Mouse (Mus musculus) liver, adult 2 months (tissue): Measurements from ENCODE around the gene Zcchc14. TPM values are rescaled to one million over a fixed set of nuclear protein-coding genes. Genes with fewer than 3 reads are reported as not detected.
A peak's percentile ranks its signal among the peaks of the same experiment; 100 is the strongest.

Source experiments
- DNase-seq: peaks from one replicate; pipeline ENCODE4 v3.0.0-alpha.2; 2011; ENCODE audit warnings: low read depth, low spot score; ENCODE audit errors: extremely low read depth
- H3K27ac ChIP-seq: fragments of 200-500 bp; replicated peaks from 2 replicates; pipeline ENCODE4 v1.5.1; 2012; ENCODE audit warnings: low read depth, mild to moderate bottlenecking, control low read depth, inconsistent platforms, low read length; ENCODE audit not compliant: insufficient read depth
- H3K27me3 ChIP-seq: fragments of 200-500 bp; 2 replicates; pipeline ENCODE4 v1.6.1; 2012; ENCODE audit warnings: mild to moderate bottlenecking, moderate library complexity, low read length, inconsistent platforms; ENCODE audit not compliant: control insufficient read depth, insufficient read depth
- H3K36me3 ChIP-seq: fragments of 200-500 bp; 2 replicates; pipeline ENCODE4 v1.6.1; 2012; ENCODE audit warnings: low read length, inconsistent platforms; ENCODE audit not compliant: control insufficient read depth, insufficient read depth
- H3K4me1 ChIP-seq: fragments of 200-500 bp; 2 replicates; pipeline ENCODE4 v1.6.1; 2011; ENCODE audit warnings: low read length; ENCODE audit not compliant: control insufficient read depth, insufficient read depth
- H3K4me3 ChIP-seq: fragments of 200-500 bp; 2 replicates; pipeline ENCODE4 v1.5.1; 2011; ENCODE audit warnings: low read depth, mild to moderate bottlenecking, control low read depth, low read length, moderate library complexity; ENCODE audit not compliant: insufficient read depth
- H3K79me2 ChIP-seq: fragments of 200-500 bp; 2 replicates; pipeline ENCODE4 v1.6.1; 2012; ENCODE audit warnings: inconsistent platforms, mild to moderate bottlenecking, low read length, moderate library complexity; ENCODE audit not compliant: control insufficient read depth, insufficient read depth
- H3K9ac ChIP-seq: fragments of 200-500 bp; 2 replicates; pipeline ENCODE4 v1.6.1; 2012; ENCODE audit warnings: low read depth, mild to moderate bottlenecking, control low read depth, inconsistent platforms, low read length
- CTCF ChIP-seq: fragments of 200-500 bp; IDR thresholded peaks from 2 replicates; pipeline ENCODE4 v1.5.1; 2011; ENCODE audit warnings: low read depth, low read length, control low read depth
- POLR2A ChIP-seq: fragments of 200-500 bp; IDR thresholded peaks from 2 replicates; pipeline ENCODE4 v1.6.1; 2011; ENCODE audit warnings: low read length, control low read depth; ENCODE audit not compliant: insufficient read depth; ENCODE audit errors: extremely low read depth
- WGBS: fragments of 180-500 bp; shearing (Covaris S2); methylation state at CpG from one replicate; pipeline ENCODE4 v1.1.7; 2018; 5-methylcytosine and 5-hydroxymethylcytosine counted together
- polyA plus RNA-seq: library from polyadenylated mRNA; depleted of rRNA; stranded (reverse); fragments of >200 nt; gene quantifications from 2 replicates; pipeline ENCODE4 v1.2.3, GENCODE M21; 2012
- total RNA-seq: library from RNA; depleted of rRNA; stranded (reverse); fragments of >200 nt; gene quantifications from 2 replicates; pipeline ENCODE4 v1.2.3, GENCODE M21; 2014

Gene Zcchc14
- total and polyA plus RNA-seq, 2 experiments = 9.2 to 15.6 TPM

DNA sequence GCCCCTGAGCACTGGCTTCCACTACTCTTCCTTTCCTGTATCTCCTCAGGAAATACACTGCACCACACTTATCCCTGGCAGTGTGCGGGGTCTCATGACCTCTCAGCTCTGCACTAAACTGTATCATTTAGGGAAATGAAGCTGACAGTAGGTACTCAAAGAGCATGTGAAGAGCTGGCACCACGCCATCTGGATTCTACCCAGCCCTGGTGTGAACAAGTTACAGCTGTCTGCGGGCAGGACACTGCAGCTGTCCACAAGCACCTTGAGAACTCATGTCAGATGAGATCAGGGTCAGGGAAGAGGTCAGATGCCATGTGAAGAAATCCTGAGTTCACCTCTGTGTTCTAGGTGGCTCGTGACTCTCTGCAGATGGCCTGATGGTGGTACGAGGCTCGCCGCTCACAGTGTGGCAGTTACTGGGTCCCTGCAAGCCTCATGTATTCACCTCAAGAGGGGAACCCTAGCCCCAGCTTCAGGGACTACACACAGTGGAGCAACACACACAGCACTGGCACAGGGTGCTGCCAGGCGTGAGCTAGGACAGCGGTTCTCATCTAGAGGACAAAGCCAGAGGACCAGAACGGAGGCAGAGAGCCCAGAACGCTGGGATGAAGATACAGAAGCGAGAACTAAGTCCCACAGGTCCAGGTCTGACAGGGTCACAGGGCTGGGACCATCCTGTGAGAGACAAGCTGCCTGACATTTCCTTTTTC lies 31.7 kb downstream of the Zcchc14 start:
- H3K27ac ChIP-seq = peak overlapping the region; percentile 1

DNA sequence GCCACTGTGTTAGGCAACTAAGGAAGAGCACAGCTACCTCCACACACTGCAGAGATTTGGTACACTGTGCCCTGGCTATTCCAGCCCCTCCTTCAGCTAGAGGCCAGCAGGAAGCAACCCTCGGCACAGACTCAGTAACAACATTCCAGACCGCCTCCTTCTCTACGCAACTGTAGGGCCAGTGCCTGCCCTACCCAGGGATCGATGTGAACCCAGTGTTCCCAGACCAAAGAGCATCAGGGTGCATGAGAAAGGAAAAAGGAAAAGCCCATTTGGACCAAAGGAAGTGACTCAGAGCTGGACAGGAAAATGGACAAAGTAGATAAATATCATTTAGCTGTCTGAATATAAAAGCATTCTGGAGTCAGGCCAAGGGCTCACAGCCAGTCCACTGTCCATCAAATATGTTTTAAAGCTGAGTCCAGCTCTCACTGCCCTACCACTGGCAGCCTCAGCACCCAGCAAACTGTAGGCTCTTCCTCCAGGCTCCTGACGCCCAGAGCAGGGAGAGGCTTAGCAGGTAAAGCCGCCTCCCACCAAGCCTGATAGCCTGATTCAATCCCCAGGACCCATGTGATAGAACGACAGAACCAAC lies 33.2 kb downstream of the Zcchc14 start:
- peaks cover 52% of the 10 kb centered on the region for H3K79me2 ChIP-seq
- WGBS = 7% methylated on average over 7 of the region's 7 CpGs
- H3K9ac ChIP-seq = no peak overlapping the region
- no peaks in the 10 kb centered on the region for H3K36me3 ChIP-seq
- H3K4me3 ChIP-seq = no peak overlapping the region
- no peaks in the 10 kb centered on the region for H3K27me3 ChIP-seq
- TF ChIP-seq CTCF = no peak
- TF ChIP-seq POLR2A = no peak
- H3K27ac ChIP-seq = peak overlapping the region; percentile 70
- peak; percentile 96 for DNase-seq
- peaks cover 36% of the 10 kb centered on the region for H3K4me1 ChIP-seq

More for the DNA sequence above, 31.7 kb downstream of the Zcchc14 start:
- Histone ChIP-seq H3K9ac (no peak overlapping the region), H3K27me3 (no peaks in the 10 kb centered on the region), H3K79me2 (peaks cover 55% of the 10 kb centered on the region), H3K36me3 (no peaks in the 10 kb centered on the region), H3K4me3 (no peak overlapping the region), H3K4me1 (peaks cover 36% of the 10 kb centered on the region)
- WGBS = 53% methylated on average over 12 of the region's 12 CpGs
- TF ChIP-seq POLR2A (no peak), CTCF (no peak)
- peak; percentile 66 for DNase-seq

DNA sequence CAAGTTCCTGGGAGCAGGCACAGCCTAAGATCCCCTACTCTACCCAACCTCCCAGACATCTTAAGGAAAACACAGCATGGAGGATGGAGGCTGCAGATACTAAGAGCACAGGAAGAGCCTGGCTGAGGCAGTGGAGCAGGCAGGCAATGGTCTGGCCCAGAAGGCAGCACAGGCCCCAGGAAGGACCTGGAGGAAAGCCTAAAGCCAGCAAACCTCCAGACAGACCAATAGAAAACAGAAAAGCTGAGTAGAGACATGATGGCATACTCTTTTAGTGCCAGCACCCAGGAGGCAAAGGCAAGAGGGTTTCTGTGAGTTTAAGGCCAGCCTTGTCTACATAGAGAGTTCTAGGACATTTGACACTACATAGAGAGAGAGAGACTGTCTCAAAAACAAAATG lies 39.3 kb downstream of the Zcchc14 start:
- H3K27me3 ChIP-seq = no peaks in the 10 kb centered on the region
- H3K4me3 ChIP-seq = no peak overlapping the region
- no peak overlapping the region for H3K9ac ChIP-seq
- peaks cover 57% of the 10 kb centered on the region for H3K79me2 ChIP-seq
- TF ChIP-seq POLR2A (no peak), CTCF (no peak)
- H3K36me3 ChIP-seq = peaks cover 7% of the 10 kb centered on the region; the same call in 1 of the 2 replicates
- peaks cover 10% of the 10 kb centered on the region; the same call in 1 of the 2 replicates for H3K4me1 ChIP-seq
- DNase-seq = no peak
- H3K27ac ChIP-seq = no peak overlapping the region

DNA sequence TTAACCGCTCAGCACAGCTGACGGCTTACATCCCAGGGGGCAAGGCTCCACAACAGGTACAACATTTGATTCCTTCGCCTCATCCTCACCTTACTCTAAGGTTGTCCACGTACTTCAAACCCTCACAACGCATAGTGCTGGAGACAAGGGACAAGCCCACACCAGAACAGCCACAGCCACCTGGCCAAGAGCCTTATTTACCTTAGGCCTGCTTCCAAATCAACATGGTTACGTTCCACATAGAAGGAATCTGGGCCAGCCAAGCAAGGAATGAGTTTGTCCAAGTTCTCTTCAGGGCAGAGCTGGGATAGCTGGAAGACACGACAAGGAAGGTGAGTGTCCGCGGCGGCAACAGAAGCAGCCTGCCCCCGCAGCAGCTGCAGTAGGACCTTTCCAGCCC lies 42.8 kb downstream of the Zcchc14 start:
- H3K4me3 ChIP-seq = no peak overlapping the region
- peaks cover 24% of the 10 kb centered on the region for H3K36me3 ChIP-seq
- no peak overlapping the region for H3K27ac ChIP-seq
- no peak overlapping the region for H3K9ac ChIP-seq
- TF ChIP-seq CTCF (no peak), POLR2A (no peak)
- 84% methylated on average over 11 of the region's 11 CpGs for WGBS
- peaks cover 28% of the 10 kb centered on the region for H3K79me2 ChIP-seq
- H3K27me3 ChIP-seq = no peaks in the 10 kb centered on the region
- DNase-seq = no peak
- H3K4me1 ChIP-seq = peaks cover 2% of the 10 kb centered on the region; the same call in 1 of the 2 replicates

DNA sequence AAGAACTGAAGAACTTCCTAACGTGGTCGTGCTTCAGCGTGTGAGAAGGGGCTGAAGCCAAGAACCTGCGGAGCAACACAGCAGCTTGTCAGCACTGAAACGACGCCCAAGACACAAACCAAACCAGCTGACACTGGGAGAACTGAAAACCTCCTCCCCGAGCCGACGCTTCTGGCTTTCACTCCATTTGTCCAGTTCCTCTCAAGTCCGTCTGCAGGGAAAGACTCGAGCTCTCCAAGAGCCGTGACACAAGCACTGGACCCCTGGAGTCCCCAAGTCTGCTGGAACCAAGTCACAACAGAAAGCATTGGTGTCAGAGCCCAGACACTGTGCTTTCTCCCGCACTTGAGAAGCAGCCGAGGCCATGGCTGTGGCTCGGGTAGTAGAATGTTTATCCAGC lies 43.5 kb downstream of the Zcchc14 start:
- no peak for DNase-seq
- peaks cover 2% of the 10 kb centered on the region; the same call in 1 of the 2 replicates for H3K4me1 ChIP-seq

DNA sequence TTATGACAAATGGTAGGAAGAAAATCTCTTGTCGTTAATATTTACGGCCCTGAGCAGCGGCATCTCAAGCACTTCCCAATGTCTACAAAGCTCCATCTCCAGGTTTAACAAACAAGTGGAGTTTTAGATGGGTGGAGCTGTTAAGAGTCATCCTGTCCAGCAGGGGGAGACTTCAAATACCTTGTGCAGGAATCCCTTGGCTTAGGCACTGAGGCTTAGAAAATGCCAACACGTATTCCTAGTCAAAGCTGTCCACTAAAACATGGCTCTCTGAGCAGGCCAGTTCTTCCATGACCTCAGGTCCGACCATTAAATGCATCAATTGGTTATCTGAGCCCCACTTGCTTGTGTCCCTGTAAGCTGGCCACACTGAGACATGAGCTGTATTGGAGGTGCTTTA lies 45.0 kb downstream of the Zcchc14 start:
- H3K36me3 ChIP-seq = peaks cover 26% of the 10 kb centered on the region
- no peaks in the 10 kb centered on the region for H3K4me1 ChIP-seq
- no peak overlapping the region for H3K4me3 ChIP-seq
- 82% methylated on average over 5 of the region's 5 CpGs for WGBS
- H3K79me2 ChIP-seq = peaks cover 16% of the 10 kb centered on the region; the same call in 1 of the 2 replicates
- peak; percentile 57 for DNase-seq
- TF ChIP-seq POLR2A (no peak), CTCF (0 out of 2 replicates have a peak, but pooled peaks have one; percentile 0)
- H3K27me3 ChIP-seq = no peaks in the 10 kb centered on the region
- H3K9ac ChIP-seq = no peak overlapping the region
- H3K27ac ChIP-seq = no peak overlapping the region

More for the DNA sequence above, 43.5 kb downstream of the Zcchc14 start:
- Histone ChIP-seq H3K79me2 (peaks cover 25% of the 10 kb centered on the region; the same call in 1 of the 2 replicates), H3K36me3 (peaks cover 26% of the 10 kb centered on the region), H3K27ac (no peak overlapping the region), H3K9ac (no peak overlapping the region), H3K27me3 (no peaks in the 10 kb centered on the region), H3K4me3 (no peak overlapping the region)
- TF ChIP-seq POLR2A = no peak
- whole genome bisulfite sequencing = 92% methylated on average over 15 of the region's 15 CpGs
